Mouse (Mus musculus): ENCODE results near the gene Gm9044. TPM values are rescaled to one million over a fixed set of nuclear protein-coding genes. Genes with fewer than 3 reads are reported as not detected.
A peak's percentile ranks its signal among the peaks of the same experiment; 100 is the strongest.
"Not testable (repeated sequence)": the region's sequence is repeated elsewhere in the genome, so short reads cannot be mapped to it uniquely, and the experiment has no call there.

Gm9044 gene
- not detected for total RNA-seq (2021)
- long read RNA-seq, experiment 1, result 0 reads
- long read RNA-seq, experiment 2, result 0 reads

DNA sequence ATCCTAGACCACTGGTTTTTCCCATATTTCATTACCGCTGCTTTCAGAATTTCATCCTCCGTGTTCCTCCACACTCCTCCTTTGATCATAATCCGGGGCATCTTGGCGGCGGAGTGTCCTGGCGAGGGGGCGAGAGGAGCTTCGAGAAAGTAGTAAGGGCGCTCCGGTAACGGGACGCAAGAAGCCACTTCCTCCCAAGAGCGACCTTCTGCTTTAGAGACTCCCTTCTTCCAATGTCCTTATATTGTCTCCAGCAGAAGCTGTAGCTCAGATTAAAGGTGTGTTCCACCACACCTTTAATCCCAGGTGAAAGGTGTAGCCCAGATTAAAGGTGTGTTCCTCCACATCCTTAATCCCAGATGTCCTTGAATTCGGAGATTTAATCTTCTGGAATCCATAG is at the start of gene Gm9044:
TSS of gene Gm9044 (minus strand) at position 101 of the 400 bp plus-strand sequence.
- not testable (repeated sequence) for DNase-seq

DNA sequence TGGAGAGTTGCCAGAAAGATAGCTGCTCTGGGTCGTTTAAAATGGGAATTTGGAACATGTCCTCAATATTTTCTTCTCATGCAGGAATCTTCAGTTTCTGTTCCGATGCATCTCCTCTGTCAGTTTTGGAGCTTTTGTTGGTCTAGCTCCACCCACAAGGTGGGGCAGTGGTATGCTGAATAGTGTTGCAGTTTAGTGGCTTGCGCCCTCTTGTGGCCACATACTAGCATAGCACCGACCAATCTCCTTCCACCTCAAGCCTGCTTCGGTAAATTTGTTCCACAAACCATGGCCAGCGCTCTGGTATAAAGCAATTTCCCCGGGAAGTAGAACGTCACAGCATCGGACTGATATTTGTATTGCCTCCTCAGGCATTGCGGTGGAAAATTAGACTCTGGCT is 38.2 kb upstream of the Gm9044 start:
- DNase-seq, result peak; percentile 75 to 80

DNA sequence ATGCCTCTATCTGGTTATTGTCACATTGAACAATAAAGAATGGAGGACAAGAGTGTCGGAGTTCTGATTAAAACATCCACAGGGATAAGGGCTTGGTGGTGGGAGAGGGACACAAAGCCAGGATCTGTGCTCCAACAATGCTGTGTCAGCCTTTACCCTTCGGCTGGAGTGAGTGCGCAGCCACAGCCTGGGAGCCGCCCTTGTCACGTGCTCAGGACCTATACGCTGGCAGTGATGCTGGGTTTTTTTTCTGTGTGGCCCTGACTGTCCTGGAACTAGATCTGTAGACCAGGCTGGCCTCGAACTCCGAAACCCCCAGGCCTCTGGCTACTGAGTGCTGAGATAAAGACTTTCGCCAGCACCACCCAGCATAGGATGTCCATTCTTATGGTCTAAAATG is 37.3 kb upstream of the Gm9044 start:
- no peak for DNase-seq

DNA sequence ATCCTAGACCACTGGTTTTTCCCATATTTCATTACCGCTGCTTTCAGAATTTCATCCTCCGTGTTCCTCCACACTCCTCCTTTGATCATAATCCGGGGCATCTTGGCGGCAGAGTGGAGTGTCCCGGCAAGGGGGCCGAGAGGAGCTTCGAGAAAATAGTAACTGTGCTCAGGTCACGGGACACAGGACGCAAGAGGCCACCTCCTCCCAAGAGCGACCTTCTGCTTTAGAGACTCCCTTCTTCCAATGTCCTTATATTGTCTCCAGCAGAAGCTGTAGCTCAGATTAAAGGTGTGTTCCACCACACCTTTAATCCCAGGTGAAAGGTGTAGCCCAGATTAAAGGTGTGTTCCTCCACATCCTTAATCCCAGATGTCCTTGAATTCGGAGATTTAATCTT is 21.8 kb upstream of the Gm9044 start, which contains the start of gene Gm9049:
TSS of gene Gm9049 (minus strand) at position 101 of the 400 bp plus-strand sequence.
- DNase-seq, result not testable (repeated sequence)

DNA sequence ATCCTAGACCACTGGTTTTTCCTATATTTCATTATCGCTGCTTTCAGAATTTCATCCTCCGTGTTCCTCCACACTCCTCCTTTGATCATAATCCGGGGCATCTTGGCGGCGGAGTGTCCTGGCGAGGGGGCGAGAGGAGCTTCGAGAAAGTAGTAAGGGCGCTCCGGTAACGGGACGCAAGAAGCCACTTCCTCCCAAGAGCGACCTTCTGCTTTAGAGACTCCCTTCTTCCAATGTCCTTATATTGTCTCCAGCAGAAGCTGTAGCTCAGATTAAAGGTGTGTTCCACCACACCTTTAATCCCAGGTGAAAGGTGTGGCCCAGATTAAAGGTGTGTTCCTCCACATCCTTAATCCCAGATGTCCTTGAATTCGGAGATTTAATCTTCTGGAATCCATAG is 16.4 kb upstream of the Gm9044 start, which contains the start of gene Gm9048:
TSS of gene Gm9048 (minus strand) at position 101 of the 400 bp plus-strand sequence.
- not testable (repeated sequence) for DNase-seq

DNA sequence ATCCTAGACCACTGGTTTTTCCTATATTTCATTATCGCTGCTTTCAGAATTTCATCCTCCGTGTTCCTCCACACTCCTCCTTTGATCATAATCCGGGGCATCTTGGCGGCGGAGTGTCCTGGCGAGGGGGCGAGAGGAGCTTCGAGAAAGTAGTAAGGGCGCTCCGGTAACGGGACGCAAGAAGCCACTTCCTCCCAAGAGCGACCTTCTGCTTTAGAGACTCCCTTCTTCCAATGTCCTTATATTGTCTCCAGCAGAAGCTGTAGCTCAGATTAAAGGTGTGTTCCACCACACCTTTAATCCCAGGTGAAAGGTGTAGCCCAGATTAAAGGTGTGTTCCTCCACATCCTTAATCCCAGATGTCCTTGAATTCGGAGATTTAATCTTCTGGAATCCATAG is 10.9 kb upstream of the Gm9044 start, which contains the start of gene Gm9046:
TSS of gene Gm9046 (minus strand) at position 101 of the 400 bp plus-strand sequence.
- not testable (repeated sequence) for DNase-seq

DNA sequence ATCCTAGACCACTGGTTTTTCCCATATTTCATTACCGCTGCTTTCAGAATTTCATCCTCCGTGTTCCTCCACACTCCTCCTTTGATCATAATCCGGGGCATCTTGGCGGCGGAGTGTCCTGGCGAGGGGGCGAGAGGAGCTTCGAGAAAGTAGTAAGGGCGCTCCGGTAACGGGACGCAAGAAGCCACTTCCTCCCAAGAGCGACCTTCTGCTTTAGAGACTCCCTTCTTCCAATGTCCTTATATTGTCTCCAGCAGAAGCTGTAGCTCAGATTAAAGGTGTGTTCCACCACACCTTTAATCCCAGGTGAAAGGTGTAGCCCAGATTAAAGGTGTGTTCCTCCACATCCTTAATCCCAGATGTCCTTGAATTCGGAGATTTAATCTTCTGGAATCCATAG is 5.5 kb upstream of the Gm9044 start, which contains the start of gene Gm9045:
TSS of gene Gm9045 (minus strand) at position 101 of the 400 bp plus-strand sequence.
- DNase-seq, result not testable (repeated sequence)

DNA sequence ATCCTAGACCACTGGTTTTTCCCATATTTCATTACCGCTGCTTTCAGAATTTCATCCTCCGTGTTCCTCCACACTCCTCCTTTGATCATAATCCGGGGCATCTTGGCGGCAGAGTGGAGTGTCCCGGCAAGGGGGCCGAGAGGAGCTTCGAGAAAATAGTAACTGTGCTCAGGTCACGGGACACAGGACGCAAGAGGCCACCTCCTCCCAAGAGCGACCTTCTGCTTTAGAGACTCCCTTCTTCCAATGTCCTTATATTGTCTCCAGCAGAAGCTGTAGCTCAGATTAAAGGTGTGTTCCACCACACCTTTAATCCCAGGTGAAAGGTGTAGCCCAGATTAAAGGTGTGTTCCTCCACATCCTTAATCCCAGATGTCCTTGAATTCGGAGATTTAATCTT is 5.3 kb downstream of the Gm9044 start, which contains the start of gene Gm9040:
TSS of gene Gm9040 (minus strand) at position 101 of the 400 bp plus-strand sequence.
- not testable (repeated sequence) for DNase-seq

DNA sequence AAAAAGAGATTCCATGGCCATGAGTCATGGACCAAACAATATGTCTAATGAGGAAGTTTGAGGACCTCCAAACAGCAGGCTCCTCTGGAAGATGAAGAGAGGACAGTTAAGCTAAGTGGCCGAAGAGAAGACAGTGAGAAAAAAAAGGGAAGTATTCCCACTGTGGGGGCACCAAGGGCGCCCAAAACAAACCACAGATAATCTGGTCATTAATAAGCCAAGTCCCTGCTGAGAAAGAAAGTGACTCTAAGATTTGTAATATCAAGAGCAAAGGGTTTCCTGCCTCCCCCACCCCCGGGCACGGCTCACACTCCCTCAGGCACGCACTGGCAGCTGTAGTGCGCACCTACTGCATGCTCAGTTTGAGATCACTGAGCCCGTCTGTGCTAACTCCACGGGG is 13.2 kb downstream of the Gm9044 start:
- peak in 1 of 2 experiments; percentile 5 for DNase-seq

DNA sequence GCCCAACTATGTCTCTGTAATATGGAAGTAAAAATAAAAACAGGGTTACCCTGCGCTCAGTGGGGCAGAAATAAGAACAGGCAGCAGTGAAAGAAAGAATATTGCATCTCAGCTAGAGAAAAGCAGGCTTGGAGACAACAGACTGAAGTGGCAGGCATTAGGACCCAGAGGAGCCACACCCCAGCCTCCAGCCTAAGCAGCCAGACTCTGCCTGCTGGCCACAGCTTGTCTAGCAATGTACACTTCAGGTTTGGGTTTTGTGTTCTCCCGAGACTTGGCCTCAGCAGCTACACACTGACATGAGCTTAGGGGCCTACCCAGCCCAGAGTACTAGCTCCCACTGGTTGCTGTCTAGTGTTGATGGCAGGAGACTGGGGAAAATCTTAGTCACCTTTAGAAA is 30.1 kb downstream of the Gm9044 start:
- not testable (repeated sequence) for DNase-seq

DNA sequence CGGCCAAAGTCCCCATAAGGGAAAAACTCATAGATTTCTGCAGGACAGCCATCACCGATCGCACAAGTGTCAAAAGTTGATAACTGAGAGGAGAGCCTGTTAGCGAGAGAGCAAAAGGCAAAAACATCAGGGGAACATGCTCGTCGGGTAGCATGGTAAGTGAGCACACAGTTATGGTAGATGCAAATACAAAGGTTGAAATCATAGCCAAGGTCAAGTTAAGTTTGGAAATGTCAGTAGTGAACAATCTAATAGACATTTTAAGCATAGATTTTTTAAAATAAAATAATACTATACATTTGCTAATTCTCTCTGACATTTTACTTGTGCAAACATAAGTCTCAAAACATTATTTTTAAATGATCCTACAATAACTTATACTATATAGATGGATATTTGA is 37.3 kb downstream of the Gm9044 start, which contains the start of gene Iltifb:
TSS of gene Iltifb (minus strand) at position 101 of the 400 bp plus-strand sequence.
- DNase-seq, result no peak

DNA sequence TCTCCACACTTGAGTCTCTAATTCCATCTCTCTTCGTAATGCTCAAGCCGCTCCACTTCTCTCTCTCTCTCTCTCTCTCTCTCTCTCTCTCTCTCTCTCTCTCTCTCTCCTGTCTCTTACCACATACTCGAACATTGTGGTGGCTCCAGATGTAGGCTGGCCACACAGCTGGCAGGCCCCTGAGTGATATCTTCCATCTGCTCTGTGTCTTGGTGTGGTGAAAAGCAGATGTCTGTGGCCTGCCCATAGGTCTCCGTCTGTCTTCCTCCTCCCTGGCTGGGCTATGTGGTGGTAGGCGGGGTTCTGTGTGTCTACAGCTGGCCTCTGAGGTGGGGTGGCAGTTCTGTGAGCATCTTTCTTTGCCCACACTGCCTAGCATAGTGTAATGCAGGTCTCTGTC is 49.2 kb downstream of the Gm9044 start:
- not testable (repeated sequence) for DNase-seq

DNA sequence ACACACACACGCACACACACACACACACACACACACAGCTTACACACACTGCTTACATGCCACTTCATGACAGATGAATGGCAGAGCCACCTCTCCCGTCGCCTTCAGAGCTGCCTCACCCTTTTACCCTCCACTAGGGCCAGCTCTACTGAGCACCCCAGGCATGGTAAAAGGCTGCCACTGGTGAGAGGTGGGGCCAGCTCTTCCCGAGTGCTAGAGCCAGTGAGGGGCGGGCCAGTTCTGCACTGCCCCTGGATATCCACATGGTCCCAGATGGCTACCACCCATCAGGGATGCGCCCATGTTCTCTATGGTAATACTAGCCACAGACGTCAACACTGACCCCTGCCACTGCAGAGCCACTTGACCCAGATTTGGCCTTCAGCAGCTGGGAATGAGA is 49.6 kb downstream of the Gm9044 start:
- DNase-seq, result not testable (repeated sequence)

Other genes starting within 250 kb of the Gm9044 start
- gene Mdm1, start 190.6 kb downstream of the Gm9044 start, total RNA-seq (2021), result 1 to 10 TPM; 4.3 to 5.2 TPM
- gene Il22, start 127.5 kb downstream of the Gm9044 start, total RNA-seq (2021), result not detected
- gene Gm32717, start 91.6 kb downstream of the Gm9044 start, total RNA-seq (2021), result under 1 TPM; 0.35 to 0.59 TPM
- under 1 TPM; 0.35 to 0.59 TPM for gene Gm32802, start 73.7 kb downstream of the Gm9044 start, total RNA-seq (2021)
- gene Iltifb, start 37.4 kb downstream of the Gm9044 start, total RNA-seq (2021), result not detected
- not detected for gene Gm9040, start 5.4 kb downstream of the Gm9044 start, total RNA-seq (2021)
- gene Gm9045, start 5.4 kb upstream of the Gm9044 start, total RNA-seq (2021), result not detected
- not detected for gene Gm9046, start 10.8 kb upstream of the Gm9044 start, total RNA-seq (2021)
- not detected for gene Gm9048, start 16.3 kb upstream of the Gm9044 start, total RNA-seq (2021)
- gene Gm9049, start 21.7 kb upstream of the Gm9044 start, total RNA-seq (2021), result not detected
- not detected for gene Ifng, start 108.6 kb upstream of the Gm9044 start, total RNA-seq (2021)